Mouse (Mus musculus) limb, embryonic 14.5 days (tissue): ENCODE results near the gene Mypn. TPM values are rescaled to one million over a fixed set of nuclear protein-coding genes. Genes with fewer than 3 reads are reported as not detected.

Experiments
- ATAC-seq: fragments of 200-750 bp; cut with Nextera tagmentation; 2 replicates; pipeline ENCODE4 v1.8.0; 2017; ENCODE audit warnings: low read depth, moderate number of reproducible peaks, moderate TSS enrichment; ENCODE audit not compliant: low FRiP score
- DNase-seq: peaks from one replicate; pipeline ENCODE4 v3.0.0-alpha.2; 2015; ENCODE audit warnings: low spot score
- H3K27ac ChIP-seq: fragments of 300-500 bp; sonication (generic); replicated peaks from 2 replicates; pipeline ENCODE4 v1.5.1; 2014; ENCODE audit warnings: low read depth, mild to moderate bottlenecking, low read length, moderate library complexity, mixed read lengths
- H3K27me3 ChIP-seq: fragments of 300-500 bp; sonication (generic); 2 replicates; pipeline ENCODE4 v1.6.1; 2014; ENCODE audit warnings: low read length, mixed read lengths; ENCODE audit not compliant: control insufficient read depth, insufficient read depth
- H3K36me3 ChIP-seq: fragments of 300-500 bp; sonication (generic); 2 replicates; pipeline ENCODE4 v1.6.1; 2014; ENCODE audit warnings: mild to moderate bottlenecking, low read length, moderate library complexity, mixed read lengths; ENCODE audit not compliant: control insufficient read depth, insufficient read depth
- H3K4me1 ChIP-seq: fragments of 300-500 bp; sonication (generic); 2 replicates; pipeline ENCODE4 v1.6.1; 2014; ENCODE audit warnings: antibody characterized with exemption, low read length, mixed read lengths; ENCODE audit not compliant: control insufficient read depth, insufficient read depth
- H3K4me2 ChIP-seq: fragments of 300-500 bp; sonication (generic); replicated peaks from 2 replicates; pipeline ENCODE4 v1.6.1; 2014; ENCODE audit warnings: low read depth, mild to moderate bottlenecking, low read length, moderate library complexity; ENCODE audit not compliant: severe bottlenecking
- H3K4me3 ChIP-seq: fragments of 300-500 bp; sonication (generic); replicated peaks from 2 replicates; pipeline ENCODE4 v1.5.1; 2014; ENCODE audit warnings: low read length
- H3K9ac ChIP-seq: fragments of 300-500 bp; sonication (generic); 2 replicates; pipeline ENCODE4 v1.6.1; 2014; ENCODE audit warnings: mild to moderate bottlenecking, low read depth, low read length, moderate library complexity; ENCODE audit not compliant: severe bottlenecking
- H3K9me3 ChIP-seq: fragments of 300-500 bp; sonication (generic); 2 replicates; pipeline ENCODE4 v1.6.1; 2016; ENCODE audit warnings: low read length; ENCODE audit not compliant: control insufficient read depth
- POLR2A ChIP-seq: fragments of 200-500 bp; IDR thresholded peaks from 2 replicates; pipeline ENCODE4 v1.8.0; 2012; ENCODE audit warnings: inconsistent platforms, mild to moderate bottlenecking, moderate library complexity, borderline replicate concordance; ENCODE audit not compliant: insufficient read depth, insufficient read length; ENCODE audit errors: extremely low read depth
- WGBS: fragments of 180-500 bp; shearing (Covaris S2); extraction: QIAGEN DNeasy Blood & Tissue Kit; methylation state at CpG from one replicate; pipeline ENCODE4 v1.1.7; 2014; 5-methylcytosine and 5-hydroxymethylcytosine counted together
- polyA plus RNA-seq, 2 experiments: library from polyadenylated mRNA; depleted of rRNA in 1 of 2; stranded (reverse) in 1 of 2; unstranded in 1 of 2; fragments of >200 nt; fragmentation: Nextera tagmentation in 1 of 2; extraction: Ambion mirVana in 1 of 2; gene quantifications; 2 replicates each; pipeline versions ENCODE4 v1.2.1 to v1.2.3; 2012 to 2014

Gene Mypn
- polyA plus RNA-seq, 2 experiments, result 4.8 to 5.4 TPM

- no peak for TF ChIP-seq POLR2A
- 39% methylated on average over 3 of the region's 5 CpGs for WGBS
- Histone ChIP-seq H3K36me3 (no peaks in the 10 kb centered on the region), H3K4me1 (no peaks in the 10 kb centered on the region), H3K27ac (no peak overlapping the region), H3K4me2 (no peak overlapping the region), H3K27me3 (no peaks in the 10 kb centered on the region), H3K4me3 (no peak overlapping the region), H3K9ac (no peak overlapping the region), H3K9me3 (no peaks in the 10 kb centered on the region)
- ATAC-seq (no peak), DNase-seq (no peak)
These were observed 27.1 kb upstream of the Mypn start for GRCm38 (mm10) chr10:63230854-63231253.

DNA sequence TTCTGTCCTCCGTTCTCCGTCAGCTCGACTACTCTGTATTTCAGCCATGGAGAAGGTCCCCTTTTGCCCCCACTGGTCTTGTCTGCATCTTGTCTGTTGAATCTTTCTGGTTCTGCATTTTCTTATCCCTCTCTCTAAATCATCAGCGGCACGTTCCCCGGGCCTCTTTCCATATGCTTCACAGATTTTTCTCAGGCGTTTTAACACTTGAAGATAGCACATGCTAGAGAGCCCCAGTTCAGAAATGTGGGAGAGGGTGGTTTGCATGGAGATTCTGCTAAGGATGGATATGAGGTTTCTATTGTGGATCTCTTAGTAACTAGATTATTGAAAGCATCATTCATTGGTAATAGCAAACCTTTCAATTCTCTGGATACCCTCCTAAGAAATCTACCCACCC, 26.5 kb upstream of the Mypn start:
- Histone ChIP-seq H3K9me3 (no peaks in the 10 kb centered on the region), H3K9ac (no peak overlapping the region), H3K27me3 (no peaks in the 10 kb centered on the region), H3K36me3 (no peaks in the 10 kb centered on the region), H3K4me3 (no peak overlapping the region), H3K4me1 (no peaks in the 10 kb centered on the region), H3K27ac (no peak overlapping the region), H3K4me2 (no peak overlapping the region)
- no peak for TF ChIP-seq POLR2A
- no peak for DNase-seq
- ATAC-seq, result no peak
- WGBS, result 84% methylated on average over 7 of the region's 7 CpGs

DNA sequence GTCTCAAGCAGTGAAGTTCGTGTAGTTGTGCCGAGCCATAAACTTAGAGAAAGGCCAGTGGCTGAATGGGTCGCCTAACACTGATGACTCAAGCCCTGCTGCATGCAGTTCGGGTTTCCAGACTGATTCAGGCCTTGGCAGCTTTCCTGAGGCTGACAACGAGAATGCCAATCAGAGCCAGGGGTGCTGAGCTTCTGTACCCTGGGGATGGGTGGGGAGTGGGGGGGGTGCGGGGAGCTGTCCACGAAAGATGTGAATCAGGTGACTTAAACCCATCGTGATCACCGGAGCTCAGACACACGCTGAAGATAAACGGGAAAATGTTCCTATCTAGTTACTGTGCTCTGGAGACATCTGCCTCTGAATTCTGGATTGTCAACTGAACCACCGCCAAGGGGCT, 20.6 kb upstream of the Mypn start:
- DNase-seq (no peak), ATAC-seq (no peak)
- no peaks in the 10 kb centered on the region for H3K36me3 ChIP-seq
- H3K4me2 ChIP-seq, result no peak overlapping the region
- no peak overlapping the region for H3K9ac ChIP-seq
- WGBS, result 76% methylated on average over 12 of the region's 12 CpGs
- H3K27me3 ChIP-seq, result no peaks in the 10 kb centered on the region
- H3K27ac ChIP-seq, result no peak overlapping the region
- TF ChIP-seq POLR2A, result no peak
- H3K4me1 ChIP-seq, result no peaks in the 10 kb centered on the region
- H3K9me3 ChIP-seq, result no peaks in the 10 kb centered on the region
- no peak overlapping the region for H3K4me3 ChIP-seq

DNA sequence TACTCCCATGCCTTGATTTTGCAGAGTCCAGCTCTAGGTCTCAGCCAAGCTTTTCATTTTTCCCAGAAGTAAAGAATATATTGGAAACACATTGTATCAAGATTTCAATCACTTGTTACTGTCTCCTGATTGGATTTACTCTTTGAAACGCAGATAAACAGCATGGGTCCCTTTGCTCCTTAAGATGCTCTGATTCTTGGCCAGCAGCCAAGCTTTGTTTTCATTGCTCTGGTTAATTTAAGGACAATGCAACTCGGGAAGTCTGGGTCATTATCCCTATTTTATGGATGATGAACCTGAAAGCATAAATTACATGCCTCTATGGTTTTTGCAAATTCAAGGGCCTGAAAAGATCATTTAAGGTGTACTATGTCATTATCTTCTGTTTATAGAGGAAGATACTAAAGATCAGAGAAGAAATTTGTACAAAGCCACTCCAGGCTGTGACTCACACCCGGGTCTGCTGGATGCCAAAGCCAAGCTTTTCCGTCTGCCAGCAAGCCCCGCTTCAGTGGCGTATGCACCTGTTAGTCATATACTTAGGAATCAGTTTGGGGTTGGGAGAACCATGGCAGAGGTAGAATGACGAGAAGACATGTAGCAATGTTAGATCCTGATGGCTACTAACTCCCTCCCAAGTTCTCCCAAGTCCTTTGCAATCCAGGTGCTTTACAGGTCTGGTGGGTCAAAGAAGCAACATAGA, 17.5 kb upstream of the Mypn start:
- WGBS, result 72% methylated on average over 7 of the region's 7 CpGs
- ATAC-seq, result no peak

DNA sequence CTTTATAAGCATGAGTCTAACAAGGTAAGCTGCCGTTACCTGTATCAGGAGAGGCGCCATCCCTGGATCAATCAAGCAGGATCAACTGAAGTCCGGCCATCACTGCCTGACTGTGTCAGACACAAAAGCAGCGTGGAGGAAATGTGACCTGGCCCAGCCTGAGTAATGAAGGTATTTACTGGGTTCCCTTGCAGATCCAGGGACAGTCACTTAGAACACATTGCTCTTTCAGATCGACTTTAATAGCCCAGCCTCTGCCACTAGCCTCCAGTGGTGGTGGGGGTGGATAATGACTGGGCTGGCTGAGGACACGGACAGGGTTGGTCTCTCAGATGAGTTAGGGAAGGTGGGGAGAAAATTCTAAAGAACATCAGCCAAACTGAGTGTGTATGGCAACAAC, 5.1 kb upstream of the Mypn start:
- Histone ChIP-seq H3K27ac (no peak overlapping the region), H3K9ac (no peak overlapping the region), H3K9me3 (no peaks in the 10 kb centered on the region), H3K36me3 (no peaks in the 10 kb centered on the region), H3K27me3 (no peaks in the 10 kb centered on the region), H3K4me2 (no peak overlapping the region), H3K4me3 (no peak overlapping the region), H3K4me1 (no peaks in the 10 kb centered on the region)
- WGBS, result 45% methylated on average over 6 of the region's 6 CpGs
- DNase-seq (no peak), ATAC-seq (no peak)
- no peak for TF ChIP-seq POLR2A

More for the DNA sequence above, 17.5 kb upstream of the Mypn start:
- no peaks in the 10 kb centered on the region for H3K9me3 ChIP-seq
- H3K27me3 ChIP-seq, result no peaks in the 10 kb centered on the region
- H3K4me1 ChIP-seq, result no peaks in the 10 kb centered on the region
- no peak overlapping the region for H3K9ac ChIP-seq
- TF ChIP-seq POLR2A, result no peak
- H3K4me3 ChIP-seq, result no peak overlapping the region
- H3K27ac ChIP-seq, result no peak overlapping the region
- no peak for DNase-seq
- no peak overlapping the region for H3K4me2 ChIP-seq
- no peaks in the 10 kb centered on the region for H3K36me3 ChIP-seq
